Mouse (Mus musculus): ENCODE measurements around the gene Extl1. TPM values are rescaled to one million over a fixed set of nuclear protein-coding genes. Genes with fewer than 3 reads are reported as not detected.

The Extl1 gene
- polyA plus RNA-seq, 1 experiment, result not detected

GRCm38 (mm10) chr4:134359649-134360048 is 24.0 kb downstream of the Extl1 start:
- peaks cover 4% of the 10 kb centered on the region; the same call in 1 of the 2 replicates for H3K4me1 ChIP-seq (ENCODE audit: control insufficient read depth)
- no peak overlapping the region for H3K4me3 ChIP-seq (replicated peaks)
- H3K9me3 ChIP-seq (ENCODE audit: control insufficient read depth, low read length), result no peaks in the 10 kb centered on the region
- H3K36me3 ChIP-seq (ENCODE audit: control insufficient read depth), result no peaks in the 10 kb centered on the region
- no peaks in the 10 kb centered on the region; the same call in 1 of the 2 replicates for H3K27me3 ChIP-seq (ENCODE audit: control insufficient read depth)
- TF ChIP-seq GATA1 (IDR thresholded peaks at IDR 0.05; ENCODE audit: low read length) (no peak), TAL1 (IDR thresholded peaks at IDR 0.05; ENCODE audit: low read length) (no peak)

DNA sequence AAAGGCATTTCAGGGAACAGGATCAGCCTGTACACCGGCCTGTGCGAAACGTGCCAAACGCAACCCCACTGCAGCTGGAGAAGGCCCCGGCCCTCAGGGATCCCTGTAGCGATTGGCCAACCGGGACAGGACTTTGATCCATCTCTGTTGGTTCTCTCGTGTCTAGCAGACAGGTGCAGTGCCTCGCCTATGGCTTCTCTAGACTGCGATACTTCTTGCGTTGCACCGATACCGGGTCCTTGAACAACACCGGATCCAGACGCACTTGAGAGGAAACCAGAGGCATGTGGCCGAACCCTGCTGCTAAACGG is 26.2 kb downstream of the Extl1 start:
- Histone ChIP-seq H3K9me3 (ENCODE audit: control insufficient read depth, low read length) (no peaks in the 10 kb centered on the region), H3K4me1 (ENCODE audit: control insufficient read depth) (peaks cover 4% of the 10 kb centered on the region; the same call in 1 of the 2 replicates), H3K27me3 (ENCODE audit: control insufficient read depth) (no peaks in the 10 kb centered on the region; the same call in 1 of the 2 replicates), H3K4me3 (replicated peaks) (no peak overlapping the region), H3K36me3 (ENCODE audit: control insufficient read depth) (no peaks in the 10 kb centered on the region)
- TF ChIP-seq GATA1 (IDR thresholded peaks at IDR 0.05; ENCODE audit: low read length) (no peak), TAL1 (IDR thresholded peaks at IDR 0.05; ENCODE audit: low read length) (no peak)

GRCm38 (mm10) chr4:134356591-134357460 is 26.8 kb downstream of the Extl1 start:
- Histone ChIP-seq H3K36me3 (ENCODE audit: control insufficient read depth) (no peaks in the 10 kb centered on the region), H3K4me3 (replicated peaks) (no peak overlapping the region), H3K27me3 (ENCODE audit: control insufficient read depth) (no peaks in the 10 kb centered on the region; the same call in 1 of the 2 replicates), H3K9me3 (ENCODE audit: control insufficient read depth, low read length) (no peaks in the 10 kb centered on the region), H3K4me1 (ENCODE audit: control insufficient read depth) (peaks cover 4% of the 10 kb centered on the region; the same call in 1 of the 2 replicates)
- no peak for TF ChIP-seq TAL1 (IDR thresholded peaks at IDR 0.05; ENCODE audit: low read length)
- TF ChIP-seq GATA1 (IDR thresholded peaks at IDR 0.05; ENCODE audit: low read length), result no peak

DNA sequence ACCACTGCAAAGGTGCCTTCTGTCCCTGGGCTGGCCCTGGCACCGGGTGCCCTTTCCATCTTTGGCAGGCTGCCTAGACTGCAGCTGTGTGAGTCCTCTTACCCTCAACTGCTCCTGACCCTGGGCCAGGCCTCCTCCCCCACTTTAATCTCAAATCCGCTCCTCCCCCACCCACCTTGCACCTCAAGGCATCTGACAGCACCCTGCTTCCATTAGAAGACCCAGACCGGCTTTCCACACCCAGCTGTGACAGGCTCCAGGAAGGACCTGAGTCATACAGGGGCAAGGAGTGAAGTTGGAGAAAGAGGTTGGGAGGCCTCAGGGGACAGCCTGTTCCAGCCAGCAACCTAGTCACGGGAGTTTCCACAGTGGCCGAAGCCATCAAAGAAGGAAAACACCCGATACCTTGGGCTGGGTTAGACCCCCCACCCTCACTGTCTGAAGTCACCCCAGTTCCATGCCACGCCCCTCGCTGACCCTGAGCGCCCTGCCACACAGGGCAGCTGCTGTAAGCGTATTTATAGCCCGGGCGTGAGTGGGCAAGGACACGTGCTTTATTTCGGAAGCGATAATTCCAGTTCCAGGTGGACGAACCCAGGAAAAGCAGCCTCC is 27.7 kb downstream of the Extl1 start:
- no peak for TF ChIP-seq TAL1 (IDR thresholded peaks at IDR 0.05; ENCODE audit: low read length)
- TF ChIP-seq GATA1 (IDR thresholded peaks at IDR 0.05; ENCODE audit: low read length), result no peak
- H3K9me3 ChIP-seq (ENCODE audit: control insufficient read depth, low read length), result no peaks in the 10 kb centered on the region
- H3K4me1 ChIP-seq (ENCODE audit: control insufficient read depth), result peaks cover 4% of the 10 kb centered on the region; the same call in 1 of the 2 replicates
- H3K4me3 ChIP-seq (replicated peaks), result no peak overlapping the region
- H3K36me3 ChIP-seq (ENCODE audit: control insufficient read depth), result no peaks in the 10 kb centered on the region
- no peaks in the 10 kb centered on the region; the same call in 1 of the 2 replicates for H3K27me3 ChIP-seq (ENCODE audit: control insufficient read depth)

GRCm38 (mm10) chr4:134353527-134354409 is 29.9 kb downstream of the Extl1 start:
- TF ChIP-seq TAL1 (IDR thresholded peaks at IDR 0.05; ENCODE audit: low read length), result no peak
- no peak for TF ChIP-seq GATA1 (IDR thresholded peaks at IDR 0.05; ENCODE audit: low read length)
- Histone ChIP-seq H3K27me3 (ENCODE audit: control insufficient read depth) (no peaks in the 10 kb centered on the region; the same call in 1 of the 2 replicates), H3K9me3 (ENCODE audit: control insufficient read depth, low read length) (no peaks in the 10 kb centered on the region), H3K4me3 (replicated peaks) (no peak overlapping the region), H3K36me3 (ENCODE audit: control insufficient read depth) (no peaks in the 10 kb centered on the region), H3K4me1 (ENCODE audit: control insufficient read depth) (peaks cover 4% of the 10 kb centered on the region; the same call in 1 of the 2 replicates)

GRCm38 (mm10) chr4:134352929-134353328 is 30.7 kb downstream of the Extl1 start:
- H3K9me3 ChIP-seq (ENCODE audit: control insufficient read depth, low read length), result no peaks in the 10 kb centered on the region
- no peak overlapping the region for H3K4me3 ChIP-seq (replicated peaks)
- H3K36me3 ChIP-seq (ENCODE audit: control insufficient read depth), result no peaks in the 10 kb centered on the region
- TF ChIP-seq GATA1 (IDR thresholded peaks at IDR 0.05; ENCODE audit: low read length) (no peak), TAL1 (IDR thresholded peaks at IDR 0.05; ENCODE audit: low read length) (no peak)
- H3K4me1 ChIP-seq (ENCODE audit: control insufficient read depth), result peaks cover 4% of the 10 kb centered on the region; the same call in 1 of the 2 replicates
- H3K27me3 ChIP-seq (ENCODE audit: control insufficient read depth), result no peaks in the 10 kb centered on the region; the same call in 1 of the 2 replicates

- no peak for TF ChIP-seq GATA1 (IDR thresholded peaks at IDR 0.05; ENCODE audit: low read length)
- no peak for TF ChIP-seq TAL1 (IDR thresholded peaks at IDR 0.05; ENCODE audit: low read length)
- H3K4me3 ChIP-seq (replicated peaks), result no peak overlapping the region
- no peaks in the 10 kb centered on the region for H3K9me3 ChIP-seq (ENCODE audit: control insufficient read depth, low read length)
- H3K36me3 ChIP-seq (ENCODE audit: control insufficient read depth), result no peaks in the 10 kb centered on the region
- H3K4me1 ChIP-seq (ENCODE audit: control insufficient read depth), result peaks cover 2% of the 10 kb centered on the region; the same call in 1 of the 2 replicates
- no peaks in the 10 kb centered on the region; the same call in 1 of the 2 replicates for H3K27me3 ChIP-seq (ENCODE audit: control insufficient read depth)
These were observed 31.4 kb downstream of the Extl1 start for GRCm38 (mm10) chr4:134352261-134352707.

- H3K4me3 ChIP-seq (replicated peaks), result no peak overlapping the region
- no peaks in the 10 kb centered on the region for H3K9me3 ChIP-seq (ENCODE audit: control insufficient read depth, low read length)
- TF ChIP-seq GATA1 (IDR thresholded peaks at IDR 0.05; ENCODE audit: low read length) (no peak), TAL1 (IDR thresholded peaks at IDR 0.05; ENCODE audit: low read length) (no peak)
- H3K27me3 ChIP-seq (ENCODE audit: control insufficient read depth), result no peaks in the 10 kb centered on the region
- H3K36me3 ChIP-seq (ENCODE audit: control insufficient read depth), result no peaks in the 10 kb centered on the region
- no peaks in the 10 kb centered on the region for H3K4me1 ChIP-seq (ENCODE audit: control insufficient read depth)
These were observed 32.1 kb downstream of the Extl1 start for GRCm38 (mm10) chr4:134351329-134352260.
